Mouse (Mus musculus) adrenal gland, postnatal 10 days (tissue): ENCODE measurements around the gene Sephs2. TPM values are rescaled to one million over a fixed set of nuclear protein-coding genes. Genes with fewer than 3 reads are reported as not detected.

Source experiments
- DNase-seq: peaks from one replicate; pipeline ENCODE4 v3.0.0; 2021; ENCODE audit warnings: mixed read lengths
- total RNA-seq, 2 experiments: library from RNA; stranded (reverse); gene quantifications; 2 replicates each; pipeline ENCODE4 v1.2.3; 2021

The Sephs2 gene
- total RNA-seq, 2 experiments from 2014 or later: 189 to 268 TPM

- peak; percentile 91 for DNase-seq
Measured at GRCm38 (mm10) chr7:127232622-127233367, 41.1 kb downstream of the Sephs2 start, which contains the start of the genes Zfp553 and Sept1. Gene Zfp553 (plus strand): TSS chr7:127233061. Gene Sept1 (minus strand): TSS chr7:127233130.

- DNase-seq: no peak
Measured at GRCm38 (mm10) chr7:127231826-127232621, 41.8 kb downstream of the Sephs2 start.

- no peak for DNase-seq
Measured at GRCm38 (mm10) chr7:127231376-127231775, 42.5 kb downstream of the Sephs2 start.

- DNase-seq: peak; percentile 89
Measured at GRCm38 (mm10) chr7:127228615-127229303, 45.1 kb downstream of the Sephs2 start.

DNA sequence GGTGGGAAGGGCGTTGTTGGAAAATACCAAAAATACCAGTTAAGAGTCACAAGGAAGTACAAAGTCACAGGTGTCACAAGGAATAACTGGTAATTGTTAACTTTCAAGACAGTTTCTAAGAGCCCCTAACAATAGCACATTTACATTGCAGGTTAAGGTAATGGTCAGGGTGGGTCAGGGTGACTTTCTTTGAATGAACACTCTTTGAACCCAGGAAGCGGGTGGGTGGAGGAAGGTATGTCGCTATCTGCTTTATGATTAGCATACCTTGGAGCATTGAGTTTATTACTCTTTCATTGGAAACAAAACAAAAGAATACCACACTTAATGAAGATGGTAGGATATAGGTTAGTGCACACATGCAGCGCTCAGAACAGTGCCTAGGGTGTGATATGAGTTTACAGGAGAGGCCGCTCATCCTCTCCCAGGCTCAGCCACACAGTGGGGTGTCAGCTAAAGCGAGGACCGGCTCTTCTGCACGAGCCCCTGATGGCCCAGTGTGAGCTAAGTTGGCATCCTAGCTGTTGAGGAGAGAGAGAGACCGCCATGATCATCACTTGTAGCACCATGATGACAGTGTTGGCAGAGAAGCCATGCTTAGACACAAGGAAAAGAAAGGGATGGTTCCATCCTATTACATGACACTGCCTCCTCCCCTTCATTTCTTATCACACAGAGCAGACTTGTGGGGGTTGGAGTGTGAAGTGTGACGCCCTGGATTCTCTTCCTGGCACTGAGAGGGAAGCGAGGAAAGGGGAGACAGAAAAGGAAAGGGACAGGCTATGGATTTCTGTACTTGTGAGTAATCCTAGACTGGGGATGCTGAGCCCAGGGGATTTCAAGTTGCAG, 48.5 kb downstream of the Sephs2 start:
- no peak for DNase-seq

- no peak for DNase-seq
Measured at GRCm38 (mm10) chr7:127224616-127225015, 49.2 kb downstream of the Sephs2 start.

- no peak for DNase-seq
Measured at GRCm38 (mm10) chr7:127223515-127224478, 50.1 kb downstream of the Sephs2 start.

DNA sequence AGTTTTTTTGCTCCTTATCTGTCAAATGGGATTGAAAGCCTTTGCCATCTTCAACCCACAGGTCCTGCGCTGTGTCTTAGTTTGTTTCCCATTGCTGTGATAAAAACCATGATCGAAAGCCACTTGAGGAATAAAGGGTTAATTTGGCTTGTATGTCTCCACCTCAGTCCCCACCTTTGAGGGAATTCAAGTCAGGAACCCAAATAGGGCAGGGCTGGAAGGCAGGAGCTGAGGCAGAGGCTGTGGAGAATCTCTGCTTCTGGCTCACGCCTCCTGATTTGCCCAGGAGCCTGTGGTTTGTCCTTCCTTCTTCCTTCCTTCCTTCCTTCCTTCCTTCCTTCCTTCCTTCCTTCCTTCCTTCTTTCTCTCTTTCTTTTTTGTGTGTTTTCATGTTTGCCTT, 50.7 kb downstream of the Sephs2 start:
- no peak for DNase-seq

Other genes with a start within 250 kb of the Sephs2 start
- gene Maz, start 247.0 kb downstream of the Sephs2 start, total RNA-seq: 100 to 1,000 TPM; 135 to 159 TPM
- 10 to 100 TPM; 21.6 to 28.7 TPM for gene Kif22, start 231.6 kb downstream of the Sephs2 start, total RNA-seq
- under 1 TPM in 1 of 2 experiments, not detected in 1; 0.51 TPM for gene Zg16, start 186.7 kb downstream of the Sephs2 start, total RNA-seq
- gene AI467606, start 182.7 kb downstream of the Sephs2 start, total RNA-seq: 1 to 10 TPM; 3.3 TPM
- 10 to 100 TPM in 1 of 2 experiments, 1 to 10 TPM in 1; 7.6 to 20.7 TPM for gene Qprt, start 151.8 kb downstream of the Sephs2 start, total RNA-seq
- 1 to 10 TPM; 3.2 to 3.3 TPM for gene Spn, start 136.2 kb downstream of the Sephs2 start, total RNA-seq
- 10 to 100 TPM; 50.9 to 54.9 TPM for gene Cd2bp2, start 78.0 kb downstream of the Sephs2 start, total RNA-seq
- 10 to 100 TPM; 39.0 to 40.5 TPM for gene Tbc1d10b, start 65.6 kb downstream of the Sephs2 start, total RNA-seq
- 1,000 to 10,000 TPM in 1 of 2 experiments, 100 to 1,000 TPM in 1; 678 to 2,339 TPM for gene Mylpf, start 65.2 kb downstream of the Sephs2 start, total RNA-seq
- 10 to 100 TPM in 1 of 2 experiments, 1 to 10 TPM in 1; 9.2 to 13.4 TPM for gene Zfp553, start 41.0 kb downstream of the Sephs2 start, total RNA-seq
- 10 to 100 TPM; 17.6 to 17.8 TPM for gene Sept1, start 40.9 kb downstream of the Sephs2 start, total RNA-seq
- gene Zfp771, start 29.8 kb downstream of the Sephs2 start, total RNA-seq: 10 to 100 TPM; 23.5 to 31.7 TPM
- 10 to 100 TPM; 60.7 to 65.0 TPM for gene Dctpp1, start 13.3 kb downstream of the Sephs2 start, total RNA-seq
- 1 to 10 TPM; 4.7 to 5.0 TPM for gene Itgal, start 22.2 kb upstream of the Sephs2 start, total RNA-seq
- 10 to 100 TPM; 31.7 to 38.2 TPM for gene Zfp768, start 71.5 kb upstream of the Sephs2 start, total RNA-seq
- gene Zfp747, start 102.0 kb upstream of the Sephs2 start, total RNA-seq: 1 to 10 TPM; 7.5 to 9.2 TPM
- gene 9130019O22Rik, start 113.1 kb upstream of the Sephs2 start, total RNA-seq: 1 to 10 TPM; 4.1 to 4.4 TPM
- gene E430018J23Rik, start 119.6 kb upstream of the Sephs2 start, total RNA-seq: 1 to 10 TPM; 8.6 to 9.4 TPM
- gene Zfp764, start 132.8 kb upstream of the Sephs2 start, total RNA-seq: 1 to 10 TPM; 5.7 to 6.2 TPM
- gene Zfp688, start 148.0 kb upstream of the Sephs2 start, total RNA-seq: 10 to 100 TPM; 11.3 to 13.0 TPM
- gene Zfp689, start 175.1 kb upstream of the Sephs2 start, total RNA-seq: 1 to 10 TPM; 3.6 to 4.3 TPM
- 10 to 100 TPM; 37.3 to 40.0 TPM for gene Prr14, start 185.6 kb upstream of the Sephs2 start, total RNA-seq
- 10 to 100 TPM; 53.3 to 65.8 TPM for gene Fbrs, start 205.1 kb upstream of the Sephs2 start, total RNA-seq
- 10 to 100 TPM; 70.0 to 94.2 TPM for gene Srcap, start 237.9 kb upstream of the Sephs2 start, total RNA-seq
- 10 to 100 TPM; 17.9 to 28.8 TPM for gene Gm42715, start 245.5 kb upstream of the Sephs2 start, total RNA-seq